Mouse (Mus musculus) stomach, postnatal 0 days (tissue): ENCODE results near the gene Anxa4. TPM values are rescaled to one million over a fixed set of nuclear protein-coding genes. Genes with fewer than 3 reads are reported as not detected.

Source experiments
- ATAC-seq: fragments of 200-750 bp; cut with Nextera tagmentation; 2 replicates; pipeline ENCODE4 v1.8.0; 2017; ENCODE audit not compliant: low FRiP score, low TSS enrichment
- DNase-seq: peaks from one replicate; pipeline ENCODE4 v3.0.0-alpha.2; 2016; ENCODE audit warnings: low spot score
- H3K27ac ChIP-seq: fragments of 300-500 bp; sonication (generic); replicated peaks from 2 replicates; pipeline ENCODE4 v1.5.1; 2014; ENCODE audit warnings: mild to moderate bottlenecking, control low read depth
- H3K27me3 ChIP-seq: fragments of 300-500 bp; sonication (generic); 2 replicates; pipeline ENCODE4 v1.6.1; 2014; ENCODE audit warnings: low read length; ENCODE audit not compliant: control insufficient read depth, insufficient read depth
- H3K36me3 ChIP-seq: fragments of 300-500 bp; sonication (generic); 2 replicates; pipeline ENCODE4 v1.6.1; 2014; ENCODE audit warnings: low read length, mixed read lengths; ENCODE audit not compliant: control insufficient read depth, insufficient read depth
- H3K4me1 ChIP-seq: fragments of 300-500 bp; sonication (generic); replicated peaks from 2 replicates; pipeline ENCODE4 v1.6.1; 2014; ENCODE audit warnings: antibody characterized with exemption; ENCODE audit not compliant: control insufficient read depth, insufficient read depth
- H3K4me2 ChIP-seq: fragments of 300-500 bp; sonication (generic); replicated peaks from 2 replicates; pipeline ENCODE4 v1.6.1; 2014; ENCODE audit warnings: low read depth, mild to moderate bottlenecking, control low read depth, moderate library complexity
- H3K4me3 ChIP-seq: fragments of 300-500 bp; sonication (generic); 2 replicates; pipeline ENCODE4 v1.5.1; 2014; ENCODE audit warnings: low read depth, low read length, control low read depth
- H3K9ac ChIP-seq: fragments of 300-500 bp; sonication (generic); 2 replicates; pipeline ENCODE4 v1.6.1; 2014; ENCODE audit warnings: mild to moderate bottlenecking, low read length, control low read depth, mixed read lengths
- H3K9me3 ChIP-seq: fragments of 300-500 bp; sonication (generic); 2 replicates; pipeline ENCODE4 v1.6.1; 2016; ENCODE audit warnings: low read length; ENCODE audit not compliant: control insufficient read depth
- CTCF ChIP-seq: IDR thresholded peaks from 2 replicates; pipeline ENCODE4 v1.5.1; 2016; ENCODE audit warnings: antibody characterized with exemption, low read depth, mild to moderate bottlenecking, moderate library complexity
- EP300 ChIP-seq: optimal IDR thresholded peaks from 2 replicates; pipeline ENCODE3; 2016; ENCODE audit warnings: antibody characterized with exemption
- WGBS: fragments of 180-500 bp; shearing (Covaris S2); extraction: QIAGEN DNeasy Blood & Tissue Kit; methylation state at CpG from one replicate; pipeline ENCODE4 v1.1.7; 2014; 5-methylcytosine and 5-hydroxymethylcytosine counted together
- polyA plus RNA-seq: library from polyadenylated mRNA; unstranded; fragments of >200 nt; fragmentation: Nextera tagmentation; extraction: Ambion mirVana; gene quantifications from 2 replicates; pipeline ENCODE4 v1.2.1, GENCODE M21; 2015

The Anxa4 gene
- polyA plus RNA-seq, 1 experiment from 2014 or later = 114 TPM

DNA sequence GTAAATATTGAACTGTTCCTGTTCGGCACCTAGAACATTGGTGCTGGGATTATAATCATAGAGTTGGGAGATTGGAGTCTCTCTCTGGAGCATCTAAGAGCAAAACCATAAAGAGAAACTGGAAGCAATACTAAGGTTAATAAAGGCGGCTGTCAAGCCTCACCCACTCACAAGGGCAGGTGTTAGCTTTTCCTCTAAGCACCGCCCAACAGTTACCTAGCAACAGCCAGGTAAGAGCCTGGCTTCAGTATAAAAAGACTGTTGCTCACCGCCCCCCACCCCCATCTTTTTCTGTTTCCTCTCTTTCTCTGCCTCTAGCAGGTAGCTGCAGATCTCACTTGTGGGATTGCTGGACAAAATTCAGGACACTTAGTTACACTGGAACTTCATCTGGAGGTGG is 4.1 kb upstream of the Anxa4 start:
- Histone ChIP-seq H3K27me3 (no peaks in the 10 kb centered on the region), H3K4me3 (no peak overlapping the region)
- peak; percentile 77 for DNase-seq

DNA sequence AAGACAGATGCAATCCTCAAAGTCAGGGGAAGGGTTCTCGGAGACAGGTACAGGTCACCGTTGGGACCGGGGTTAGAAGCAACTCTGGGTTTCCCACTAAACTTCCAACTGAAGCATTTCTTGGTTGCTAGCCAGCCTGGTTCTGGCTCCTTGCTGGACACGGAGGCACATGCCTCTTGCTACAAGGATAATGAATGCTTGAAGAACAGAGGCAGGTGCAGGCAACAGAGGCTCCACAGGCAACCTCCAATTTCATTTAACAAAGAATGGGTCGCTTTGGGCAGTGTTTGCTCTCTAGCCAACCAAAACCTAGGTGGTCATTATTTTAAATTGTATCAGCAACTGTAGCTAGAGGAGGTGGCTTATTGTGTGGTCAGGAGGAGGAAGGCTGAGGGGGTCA is 573 bp upstream of the Anxa4 start:
- Histone ChIP-seq H3K4me3 (peak overlapping the region; percentile 86), H3K27ac (no peak overlapping the region), H3K27me3 (no peaks in the 10 kb centered on the region), H3K9me3 (no peaks in the 10 kb centered on the region), H3K36me3 (no peaks in the 10 kb centered on the region), H3K9ac (peak overlapping the region; percentile 80; the same call in 1 of the 2 replicates), H3K4me2 (peak overlapping the region; percentile 90), H3K4me1 (0 out of 2 replicates have a peak, but pooled peaks cover 4% of the 10 kb centered on the region)
- WGBS = 50% methylated on average over 5 of the region's 5 CpGs
- DNase-seq (peak; percentile 19), ATAC-seq (no peak)
- TF ChIP-seq EP300 = no peak
- TF ChIP-seq CTCF = no peak

More for the DNA sequence above, 4.1 kb upstream of the Anxa4 start:
- TF ChIP-seq EP300 (no peak), CTCF (no peak)
- H3K9ac ChIP-seq = no peak overlapping the region
- H3K4me1 ChIP-seq = 0 out of 2 replicates have a peak, but pooled peaks cover 3% of the 10 kb centered on the region
- no peak for ATAC-seq
- H3K27ac ChIP-seq = no peak overlapping the region
- no peaks in the 10 kb centered on the region for H3K36me3 ChIP-seq
- no peak overlapping the region for H3K4me2 ChIP-seq
- H3K9me3 ChIP-seq = no peaks in the 10 kb centered on the region
- WGBS = 45% methylated on average over 4 of the region's 4 CpGs

DNA sequence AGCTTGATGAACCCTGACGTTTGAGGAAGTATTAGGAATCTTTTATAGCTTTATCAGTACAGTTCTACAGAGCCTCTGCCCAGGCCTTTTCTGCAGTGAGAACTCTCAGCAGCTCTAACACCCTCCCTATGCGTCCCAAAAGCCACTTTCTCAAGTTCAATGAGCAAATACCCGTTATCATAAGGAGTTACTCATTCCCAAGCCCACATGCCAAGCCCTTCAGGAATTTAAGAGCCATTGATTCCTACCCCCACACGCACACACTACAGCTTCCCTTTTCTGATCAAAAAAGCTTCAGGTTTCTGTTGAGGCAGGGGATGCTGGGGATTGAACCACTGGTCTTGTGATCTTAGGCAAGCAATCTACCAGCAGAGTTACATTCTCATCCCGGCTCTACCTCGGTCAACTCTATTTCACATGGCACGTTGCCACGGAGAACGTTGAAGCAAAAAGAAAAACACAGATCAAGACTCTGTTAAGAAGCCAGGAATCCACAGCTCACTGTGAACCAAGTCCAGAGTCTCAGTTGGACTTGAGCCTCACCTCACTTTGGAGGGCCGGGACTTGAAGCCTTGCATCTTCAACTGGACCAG is 2.9 kb downstream of the Anxa4 start:
- Histone ChIP-seq H3K36me3 (no peaks in the 10 kb centered on the region), H3K9ac (no peak overlapping the region), H3K4me1 (0 out of 2 replicates have a peak, but pooled peaks cover 4% of the 10 kb centered on the region), H3K27ac (no peak overlapping the region), H3K4me3 (no peak overlapping the region), H3K4me2 (no peak overlapping the region), H3K9me3 (no peaks in the 10 kb centered on the region), H3K27me3 (no peaks in the 10 kb centered on the region)
- 58% methylated on average over 10 of the region's 10 CpGs for WGBS
- ATAC-seq = no peak
- TF ChIP-seq CTCF = no peak
- no peak for TF ChIP-seq EP300
- peak; percentile 36 for DNase-seq

DNA sequence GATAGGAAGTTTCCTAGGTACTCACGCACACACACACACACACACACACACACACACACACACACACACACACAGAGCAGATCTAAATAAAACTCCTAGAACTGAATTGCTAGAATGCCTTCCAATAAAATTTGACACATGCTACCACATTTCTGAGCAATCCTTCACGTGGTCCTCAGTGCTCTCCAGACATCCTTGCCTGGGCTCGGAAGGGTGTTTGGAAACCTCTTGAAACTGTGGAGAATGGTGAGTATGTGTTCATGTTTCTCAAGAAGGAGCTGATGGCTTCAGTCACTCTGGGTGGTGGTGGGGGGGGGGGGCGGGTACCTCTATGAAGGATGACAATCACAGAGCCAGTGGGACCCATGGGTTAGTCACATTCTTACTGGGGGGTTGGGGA is 5.1 kb downstream of the Anxa4 start:
- WGBS = 88% methylated on average over 4 of the region's 4 CpGs
- Histone ChIP-seq H3K4me3 (no peak overlapping the region), H3K27me3 (no peaks in the 10 kb centered on the region), H3K9me3 (no peaks in the 10 kb centered on the region), H3K9ac (no peak overlapping the region), H3K27ac (no peak overlapping the region), H3K36me3 (no peaks in the 10 kb centered on the region), H3K4me2 (no peak overlapping the region), H3K4me1 (0 out of 2 replicates have a peak, but pooled peaks cover 4% of the 10 kb centered on the region)
- ATAC-seq = no peak
- DNase-seq = no peak
- TF ChIP-seq EP300 = no peak
- TF ChIP-seq CTCF = no peak

DNA sequence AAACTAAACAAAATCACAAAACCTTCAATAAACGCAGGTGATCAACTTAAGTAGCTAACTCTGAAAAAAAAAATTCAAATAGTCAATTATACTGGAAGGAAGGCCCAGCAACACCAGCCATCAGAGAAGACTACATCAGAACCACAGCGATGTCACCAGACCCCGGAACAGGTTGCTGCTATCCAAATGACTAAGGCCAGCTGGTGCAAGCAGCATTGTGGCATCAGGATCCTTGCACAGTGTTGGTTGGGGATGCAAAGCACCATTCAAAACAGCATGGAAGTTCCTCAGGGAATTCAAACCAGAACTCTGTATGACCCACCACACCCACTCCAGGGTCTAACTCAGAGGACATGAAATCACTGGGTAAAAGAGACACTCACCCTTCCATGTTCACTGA is 6.8 kb downstream of the Anxa4 start:
- H3K27me3 ChIP-seq = no peaks in the 10 kb centered on the region
- no peak overlapping the region for H3K4me2 ChIP-seq
- no peak overlapping the region for H3K4me3 ChIP-seq
- ATAC-seq (no peak), DNase-seq (no peak)
- no peaks in the 10 kb centered on the region for H3K9me3 ChIP-seq
- H3K9ac ChIP-seq = no peak overlapping the region
- no peak overlapping the region for H3K27ac ChIP-seq
- H3K36me3 ChIP-seq = no peaks in the 10 kb centered on the region
- no peaks in the 10 kb centered on the region for H3K4me1 ChIP-seq
- 94% methylated on average over 3 of the region's 3 CpGs for WGBS
- TF ChIP-seq EP300 = no peak
- TF ChIP-seq CTCF = no peak

DNA sequence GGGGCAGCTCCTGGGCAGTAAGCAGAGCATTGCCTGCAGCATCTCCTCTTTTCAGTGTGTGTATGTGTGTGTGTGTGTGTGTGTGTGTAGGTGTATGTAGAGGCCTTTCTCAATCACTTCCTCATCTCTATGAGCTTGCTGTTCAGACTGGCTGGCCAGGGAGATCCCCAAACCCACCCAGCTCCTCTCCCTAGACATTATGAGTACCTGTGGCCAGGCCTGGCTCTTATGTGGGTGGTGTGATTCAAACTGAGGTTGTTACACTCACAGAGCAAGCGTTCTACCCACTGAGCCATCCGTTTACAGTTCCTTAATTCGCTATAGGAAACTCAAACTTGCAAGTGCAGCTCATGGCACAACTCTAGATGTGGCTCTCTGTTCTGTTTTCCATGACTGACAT is 8.6 kb downstream of the Anxa4 start:
- TF ChIP-seq EP300 (no peak), CTCF (no peak)
- Histone ChIP-seq H3K4me3 (no peak overlapping the region), H3K27me3 (no peaks in the 10 kb centered on the region), H3K36me3 (no peaks in the 10 kb centered on the region), H3K9ac (no peak overlapping the region), H3K9me3 (no peaks in the 10 kb centered on the region), H3K4me2 (no peak overlapping the region), H3K4me1 (no peaks in the 10 kb centered on the region), H3K27ac (no peak overlapping the region)
- no peak for DNase-seq
- WGBS = 70% methylated on average over 3 of the region's 3 CpGs
- no peak for ATAC-seq
